Comparison of ENCODE assay signal across 27 mouse cellular contexts in genomic region chr9:92567474-92567873, GRCm38 (mm10). TPM values are rescaled to one million over a fixed set of nuclear protein-coding genes. Genes with fewer than 3 reads are reported as not detected.
DNase-seq lines count a peak whose midpoint lies in the region; ATAC-seq and TF ChIP-seq lines count a peak whose summit lies in the region.
"Had no signal": no experiment of that assay in that cellular context is flagged by ENCODE, and none has a peak within 500 bp of the region (broad histone marks: within the 10 kb centered on the region; RNA-seq: fewer than 3 reads in every experiment).

No protein-coding gene starts in this region.

- no peak overlapping the region for H3K4me2 ChIP-seq in heart, embryonic 13.5 days
- no peak overlapping the region for H3K4me2 ChIP-seq in heart, embryonic 12.5 days
- no peak overlapping the region for H3K4me2 ChIP-seq in lung, embryonic 14.5 days
- H3K4me2 ChIP-seq in lung, postnatal 0 days (replicated peaks; ENCODE audit: low read depth, low read length), result no peak overlapping the region
- H3K4me2 ChIP-seq: embryonic facial prominence, embryonic 12.5 days; forebrain, embryonic 12.5 days had no signal

- H3K4me3 ChIP-seq in heart, embryonic 13.5 days, result no peak overlapping the region
- no peak overlapping the region for H3K4me3 ChIP-seq in heart, embryonic 12.5 days
- no peak overlapping the region for H3K4me3 ChIP-seq in lung, embryonic 14.5 days (ENCODE audit: low read depth, low read length)
- H3K4me3 ChIP-seq in lung, postnatal 0 days (ENCODE audit: low read depth, low read length), result no peak overlapping the region
- H3K4me3 ChIP-seq: embryonic facial prominence, embryonic 10.5 days; embryonic facial prominence, embryonic 12.5 days; forebrain, embryonic 10.5 days; forebrain, embryonic 12.5 days had no signal

- peak overlapping the region; percentile 25; the same call in 1 of the 2 replicates for H3K27ac ChIP-seq in heart, embryonic 13.5 days (replicated peaks)
- no peak overlapping the region for H3K27ac ChIP-seq in heart, embryonic 12.5 days (ENCODE audit: poor library complexity, severe bottlenecking)
- no peak overlapping the region for H3K27ac ChIP-seq in lung, embryonic 14.5 days (ENCODE audit: low read depth)
- H3K27ac ChIP-seq in lung, postnatal 0 days (ENCODE audit: low read length), result no peak overlapping the region
- H3K27ac ChIP-seq: embryonic facial prominence, embryonic 10.5 days; embryonic facial prominence, embryonic 12.5 days; forebrain, embryonic 10.5 days; forebrain, embryonic 12.5 days had no signal

- peaks cover 38% of the 10 kb centered on the region for H3K4me1 ChIP-seq in heart, embryonic 13.5 days
- H3K4me1 ChIP-seq in heart, embryonic 12.5 days (replicated peaks), result peaks cover 31% of the 10 kb centered on the region
- no peaks in the 10 kb centered on the region for H3K4me1 ChIP-seq in lung, embryonic 14.5 days (ENCODE audit: insufficient read depth)
- no peaks in the 10 kb centered on the region for H3K4me1 ChIP-seq in lung, postnatal 0 days (ENCODE audit: insufficient read depth, low read depth, low read length)
- H3K4me1 ChIP-seq: embryonic facial prominence, embryonic 10.5 days; forebrain, embryonic 10.5 days; forebrain, embryonic 12.5 days had no signal

- no peak overlapping the region for H3K9ac ChIP-seq in heart, embryonic 13.5 days
- no peak overlapping the region for H3K9ac ChIP-seq in heart, embryonic 12.5 days
- H3K9ac ChIP-seq in lung, embryonic 14.5 days, result no peak overlapping the region
- no peak overlapping the region for H3K9ac ChIP-seq in lung, postnatal 0 days (replicated peaks; ENCODE audit: low read depth)
- H3K9ac ChIP-seq: embryonic facial prominence, embryonic 12.5 days; forebrain, embryonic 12.5 days had no signal

- no peak for TF ChIP-seq EP300 in lung, postnatal 0 days (IDR thresholded peaks at IDR 0.05)

- TF ChIP-seq CTCF in lung, embryonic 14.5 days (IDR thresholded peaks at IDR 0.05; ENCODE audit: low read depth), result no peak
- TF ChIP-seq CTCF in lung, postnatal 0 days (IDR thresholded peaks at IDR 0.05), result no peak

- DNase-seq in adrenal gland, adult 2 months, result peak; percentile 38
- no peak for DNase-seq in adrenal gland, postnatal 10 days
- DNase-seq in lung, embryonic 14.5 days, result peak; percentile 35
- no peak for DNase-seq in lung, postnatal 25 days (ENCODE audit: low spot score)
- DNase-seq in lung, postnatal 0 days (ENCODE audit: low spot score), result peak; percentile 40
- no peak for DNase-seq in lung, adult 18-20 months
- DNase-seq: adrenal gland, postnatal 14 days; adrenal gland, postnatal 36 days; B cell, adult 2 months; cerebellum, adult 11-12 months; cerebellum, adult 2 months; cerebellum, adult 9-10 months; cerebellum, postnatal 10 days; cerebellum, postnatal 25 days had no signal

- H3K27me3 ChIP-seq in heart, embryonic 13.5 days (replicated peaks), result no peaks in the 10 kb centered on the region
- H3K27me3 ChIP-seq in heart, embryonic 12.5 days (replicated peaks), result no peaks in the 10 kb centered on the region
- H3K27me3 ChIP-seq in lung, embryonic 14.5 days (ENCODE audit: insufficient read depth, low read length), result no peaks in the 10 kb centered on the region
- no peaks in the 10 kb centered on the region for H3K27me3 ChIP-seq in lung, postnatal 0 days (replicated peaks; ENCODE audit: insufficient read depth, low read length)
- H3K27me3 ChIP-seq: CH12.LX; embryonic facial prominence, embryonic 12.5 days; forebrain, embryonic 12.5 days; Patski had no signal

- H3K36me3 ChIP-seq in heart, embryonic 13.5 days, result no peaks in the 10 kb centered on the region
- H3K36me3 ChIP-seq in heart, embryonic 12.5 days, result 0 out of 2 replicates have a peak, but pooled peaks cover under 1% of the 10 kb centered on the region
- H3K36me3 ChIP-seq in lung, embryonic 14.5 days (ENCODE audit: insufficient read depth), result no peaks in the 10 kb centered on the region
- no peaks in the 10 kb centered on the region for H3K36me3 ChIP-seq in lung, postnatal 0 days (ENCODE audit: insufficient read depth, low read length)
- H3K36me3 ChIP-seq: forebrain, embryonic 12.5 days had no signal

- 46% methylated on average over 7 of the region's 7 CpGs for WGBS in heart, embryonic 13.5 days
- 56% methylated on average over 7 of the region's 7 CpGs for WGBS in heart, embryonic 12.5 days
- 57% methylated on average over 7 of the region's 7 CpGs for WGBS in lung, embryonic 14.5 days
- WGBS in lung, postnatal 0 days, result 58% methylated on average over 7 of the region's 7 CpGs

- ATAC-seq in heart, embryonic 13.5 days (ENCODE audit: extremely low read depth, insufficient number of reproducible peaks, low FRiP score, low TSS enrichment), result no peak
- ATAC-seq in heart, embryonic 12.5 days (ENCODE audit: insufficient number of reproducible peaks, low FRiP score), result no peak
- ATAC-seq in lung, embryonic 14.5 days (ENCODE audit: insufficient read depth), result no peak
- ATAC-seq in lung, postnatal 0 days, result no peak
- ATAC-seq: activated CD4-positive, CD25-positive, alpha-beta regulatory T cell, adult 4 months; CD4-positive, CD25-positive, alpha-beta regulatory T cell, adult 4 months; forebrain, embryonic 14.5 days; forebrain, embryonic 16.5 days; Patski had no signal

- H3K9me3 ChIP-seq in heart, embryonic 13.5 days, result no peaks in the 10 kb centered on the region
- H3K9me3 ChIP-seq in heart, embryonic 12.5 days (replicated peaks), result 0 out of 2 replicates have a peak, but pooled peaks cover 1% of the 10 kb centered on the region
- no peaks in the 10 kb centered on the region for H3K9me3 ChIP-seq in lung, embryonic 14.5 days (ENCODE audit: low read depth, low read length)
- no peaks in the 10 kb centered on the region for H3K9me3 ChIP-seq in lung, postnatal 0 days (ENCODE audit: low read length)
- H3K9me3 ChIP-seq: embryonic facial prominence, embryonic 10.5 days; embryonic facial prominence, embryonic 12.5 days; forebrain, embryonic 10.5 days; forebrain, embryonic 12.5 days; G1E had no signal

RNA-seq across cellular contexts. Expression of gene Plod2, which starts 25.5 kb away (rescaled TPM):
- 100 to 1,000 TPM; 134 to 206 TPM for total RNA-seq in adrenal gland, adult 2 months (2021)
- 46.7 and 49.0 TPM in 2 replicates for polyA plus RNA-seq in adrenal gland, adult 2 months (2012; rRNA removed)
- 100 to 1,000 TPM in 1 of 2 experiments, 10 to 100 TPM in 1; 95.6 to 128 TPM for total RNA-seq in adrenal gland, postnatal 10 days (2021)
- 30.1 and 30.4 TPM in 2 replicates for polyA plus RNA-seq in heart, embryonic 13.5 days (2015; fragmentation: Nextera tagmentation; extraction: Ambion mirVana)
- polyA plus RNA-seq in heart, embryonic 12.5 days (2016; fragmentation: Nextera tagmentation; extraction: Ambion mirVana), result 47.1 and 48.6 TPM in 2 replicates
- polyA plus RNA-seq in lung, embryonic 14.5 days (2014; fragmentation: Nextera tagmentation; extraction: Ambion mirVana), result 47.4 and 48.6 TPM in 2 replicates
- polyA plus RNA-seq in lung, postnatal 0 days (2015; fragmentation: Nextera tagmentation; extraction: Ambion mirVana), result 15.7 and 16.3 TPM in 2 replicates
- total RNA-seq: CH12.LX had no signal

Comparison
In these comparisons a context has a peak if more than half of its experiments do, and no peak if none do; other contexts are left out.
1. DNase-seq: peak in adrenal gland, adult 2 months (single experiment), lung, embryonic 14.5 days (single experiment) and lung, postnatal 0 days (single experiment); none in adrenal gland, postnatal 10 days (single experiment), lung, postnatal 25 days (single experiment) and lung, adult 18-20 months (0 of 2).